Mouse (Mus musculus) limb, embryonic 11.5 days (tissue): ENCODE measurements at regions not wholly inside any gene's neighbourhood (a gene's known extent, or its start where the extent isn't known, plus 50 kb on each side); places are given as distances from the start of the nearest gene placed in this dataset.

ENCODE experiments used
- ATAC-seq: fragments of 200-750 bp; cut with Nextera tagmentation; 2 replicates; pipeline ENCODE4 v1.8.0; 2017; ENCODE audit warnings: low read depth; ENCODE audit not compliant: insufficient number of reproducible peaks, low FRiP score, low TSS enrichment
- DNase-seq: peaks from one replicate; pipeline ENCODE4 v3.0.0-alpha.2; 2015; ENCODE audit warnings: low spot score
- H3K27ac ChIP-seq: fragments of 300-500 bp; sonication (generic); replicated peaks from 2 replicates; pipeline ENCODE4 v1.5.1; 2014; ENCODE audit warnings: low read depth, mild to moderate bottlenecking, low read length
- H3K27me3 ChIP-seq: fragments of 300-500 bp; sonication (generic); 2 replicates; pipeline ENCODE4 v1.6.1; 2014; ENCODE audit warnings: mild to moderate bottlenecking, low read length, mixed read lengths; ENCODE audit not compliant: control insufficient read depth, insufficient read depth
- H3K36me3 ChIP-seq: fragments of 300-500 bp; sonication (generic); 2 replicates; pipeline ENCODE4 v1.6.1; 2014; ENCODE audit warnings: mild to moderate bottlenecking, low read length, moderate library complexity, mixed read lengths; ENCODE audit not compliant: control insufficient read depth, insufficient read depth
- H3K4me1 ChIP-seq: fragments of 300-500 bp; sonication (generic); 2 replicates; pipeline ENCODE4 v1.6.1; 2014; ENCODE audit warnings: low read length, mixed read lengths; ENCODE audit not compliant: control insufficient read depth, insufficient read depth
- H3K4me2 ChIP-seq: fragments of 300-500 bp; sonication (generic); 2 replicates; pipeline ENCODE4 v1.6.1; 2014; ENCODE audit warnings: low read depth, mild to moderate bottlenecking, moderate library complexity; ENCODE audit not compliant: severe bottlenecking
- H3K4me3 ChIP-seq: fragments of 300-500 bp; sonication (generic); 2 replicates; pipeline ENCODE4 v1.5.1; 2014; ENCODE audit warnings: low read depth, low read length
- H3K9ac ChIP-seq: fragments of 300-500 bp; sonication (generic); 2 replicates; pipeline ENCODE4 v1.6.1; 2014; ENCODE audit warnings: mild to moderate bottlenecking, low read length
- H3K9me3 ChIP-seq: fragments of 300-500 bp; sonication (generic); 2 replicates; pipeline ENCODE4 v1.6.1; 2016; ENCODE audit warnings: low read length; ENCODE audit not compliant: control insufficient read depth
- WGBS: fragments of 180-500 bp; shearing (Covaris S2); extraction: QIAGEN DNeasy Blood & Tissue Kit; methylation state at CpG from one replicate; pipeline ENCODE4 v1.1.7; 2014; 5-methylcytosine and 5-hydroxymethylcytosine counted together

DNA sequence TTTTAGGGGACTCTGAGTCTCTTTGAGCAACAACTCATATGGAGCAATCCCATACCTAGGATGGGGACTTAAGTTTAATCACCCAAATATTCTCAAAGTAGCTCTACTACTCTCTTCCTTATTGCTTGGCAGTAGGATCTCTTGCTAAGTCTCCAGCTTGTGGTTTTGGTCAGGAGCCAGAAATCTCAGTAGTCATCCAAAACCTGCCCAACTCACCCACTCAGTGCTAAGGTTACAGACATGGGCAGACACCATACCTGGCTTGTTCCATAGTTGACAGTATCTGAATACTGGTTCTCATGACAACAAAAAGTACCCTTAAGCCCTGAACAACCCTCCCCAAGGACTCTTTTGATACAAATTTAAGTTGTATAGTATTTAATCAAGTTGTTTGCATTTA lies 288.7 kb downstream of the Gm11146 start:
- Histone ChIP-seq H3K27ac (no peak overlapping the region), H3K9me3 (no peaks in the 10 kb centered on the region), H3K36me3 (no peaks in the 10 kb centered on the region), H3K4me2 (no peak overlapping the region), H3K4me1 (no peaks in the 10 kb centered on the region), H3K27me3 (no peaks in the 10 kb centered on the region), H3K4me3 (no peak overlapping the region), H3K9ac (no peak overlapping the region)
- DNase-seq (no peak), ATAC-seq (no peak)

DNA sequence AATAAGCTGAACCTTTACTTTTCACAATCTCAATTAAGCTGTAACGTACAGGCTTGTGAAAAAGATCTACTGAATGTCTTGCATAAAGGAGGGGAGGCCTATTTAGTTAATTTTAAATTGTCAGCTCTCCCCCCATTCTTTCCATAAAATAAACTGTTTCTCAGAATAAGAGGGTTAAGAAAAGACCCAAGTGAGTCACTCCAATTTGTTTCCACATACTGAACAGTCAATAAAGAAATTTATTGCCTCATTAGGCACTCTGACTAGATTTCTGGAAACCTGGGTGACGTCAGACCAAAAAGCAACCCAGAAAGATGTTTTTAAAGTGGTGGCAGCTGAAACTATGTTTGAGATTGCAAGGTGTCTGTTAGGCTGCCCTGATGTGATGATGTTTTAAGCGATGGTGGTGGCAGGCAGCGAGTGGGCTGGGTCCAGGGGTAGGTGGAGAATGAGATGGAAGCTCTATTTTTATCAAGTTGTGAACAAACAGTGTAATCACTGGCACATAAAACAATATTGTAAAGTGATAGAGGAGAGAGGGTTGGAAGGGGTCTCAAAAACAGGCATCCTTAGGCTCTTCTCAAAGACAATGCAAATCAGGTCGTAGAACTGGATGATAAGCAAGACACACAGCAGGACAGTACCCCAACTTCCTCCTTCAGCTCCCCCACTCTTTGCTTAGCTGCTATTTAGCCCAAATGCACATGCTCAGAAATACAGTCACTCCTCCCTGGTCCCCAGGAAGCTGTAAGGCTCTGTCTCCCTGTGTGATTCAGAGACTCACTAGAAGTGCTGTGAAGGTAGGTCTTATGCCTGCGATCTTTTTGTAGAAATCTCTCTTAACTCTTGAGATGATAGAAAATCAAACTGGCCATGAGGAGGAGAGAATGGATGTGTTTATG lies 288.0 kb downstream of the Usp25 start:
- H3K9me3 ChIP-seq, result no peaks in the 10 kb centered on the region
- ATAC-seq (no peak), DNase-seq (no peak)
- no peaks in the 10 kb centered on the region for H3K36me3 ChIP-seq
- H3K27me3 ChIP-seq, result no peaks in the 10 kb centered on the region
- H3K27ac ChIP-seq, result no peak overlapping the region
- no peak overlapping the region for H3K9ac ChIP-seq
- H3K4me3 ChIP-seq, result no peak overlapping the region
- no peaks in the 10 kb centered on the region for H3K4me1 ChIP-seq
- WGBS, result 59% methylated on average over 6 of the region's 6 CpGs
- H3K4me2 ChIP-seq, result no peak overlapping the region

DNA sequence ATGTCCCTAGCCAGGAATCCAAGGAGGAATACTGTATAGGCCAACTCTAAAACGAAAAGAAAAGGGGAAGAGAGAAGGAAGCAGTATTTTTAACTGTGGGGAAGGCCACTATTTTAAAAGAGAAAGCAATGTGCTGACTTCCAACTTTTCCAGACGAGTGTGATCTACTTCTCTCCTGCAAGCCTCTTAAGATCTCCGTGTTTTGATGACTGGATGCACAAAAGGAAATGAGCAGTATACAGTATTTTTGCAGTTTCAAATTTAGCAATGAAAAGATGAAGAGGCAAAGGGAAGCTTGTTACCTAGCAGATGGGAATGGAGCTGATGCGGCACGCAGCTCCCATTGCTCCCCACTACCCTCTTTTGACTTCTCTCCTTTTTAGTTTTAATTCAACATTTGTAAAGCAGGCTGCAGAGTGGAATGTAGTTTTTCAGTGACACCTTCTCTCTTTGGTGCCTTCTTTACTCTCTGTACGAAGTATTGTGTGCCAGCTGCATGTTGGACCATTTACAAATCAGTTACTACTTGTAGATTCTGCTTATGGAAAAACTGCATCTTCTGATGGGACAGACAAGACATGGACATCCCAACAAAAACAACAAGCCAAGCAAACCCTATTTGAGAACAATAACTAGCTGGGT lies 287.2 kb downstream of the Usp25 start:
- Histone ChIP-seq H3K27ac (no peak overlapping the region), H3K9me3 (no peaks in the 10 kb centered on the region), H3K4me2 (no peak overlapping the region), H3K27me3 (no peaks in the 10 kb centered on the region), H3K36me3 (no peaks in the 10 kb centered on the region), H3K4me3 (no peak overlapping the region), H3K4me1 (no peaks in the 10 kb centered on the region), H3K9ac (no peak overlapping the region)
- 70% methylated on average over 6 of the region's 6 CpGs for WGBS
- DNase-seq (no peak), ATAC-seq (no peak)

DNA sequence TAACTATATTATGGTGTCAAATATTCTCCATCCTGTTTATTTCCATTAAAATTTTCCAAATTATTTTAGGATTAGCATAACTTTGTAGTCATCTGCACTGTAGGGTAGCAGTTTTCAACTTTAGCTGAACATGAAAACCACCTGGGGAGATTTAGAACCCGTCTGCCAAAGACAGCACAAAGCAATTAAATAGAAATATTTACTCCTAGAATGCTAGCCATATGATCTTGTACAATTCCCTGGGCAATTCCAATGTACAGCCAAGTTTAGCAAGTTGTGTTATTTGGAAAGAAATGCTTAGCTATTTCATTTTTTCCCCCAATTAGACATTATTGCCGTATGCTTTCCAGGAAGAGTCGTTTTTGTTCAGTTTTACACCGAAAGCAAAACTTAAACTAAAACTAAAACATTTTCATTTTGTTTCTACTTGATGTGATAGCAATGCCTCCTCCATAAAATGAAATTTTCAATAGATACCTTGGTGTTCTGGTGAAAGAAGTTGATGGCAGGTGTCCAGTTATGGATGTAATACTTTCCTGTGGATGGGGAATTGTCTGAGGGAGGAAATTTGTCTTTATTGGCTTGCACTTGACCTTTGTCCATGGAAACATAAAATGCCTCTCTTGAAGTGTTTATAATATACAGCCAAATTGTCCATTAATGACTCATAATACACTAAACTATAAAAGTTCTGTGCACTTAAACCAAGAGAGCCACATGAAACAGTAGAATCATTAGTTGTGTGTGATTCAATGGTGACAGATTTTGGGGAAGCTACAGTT lies 282.3 kb downstream of the Usp25 start:
- Histone ChIP-seq H3K9me3 (no peaks in the 10 kb centered on the region), H3K36me3 (no peaks in the 10 kb centered on the region), H3K27me3 (no peaks in the 10 kb centered on the region), H3K4me3 (no peak overlapping the region), H3K4me1 (no peaks in the 10 kb centered on the region), H3K27ac (no peak overlapping the region), H3K4me2 (no peak overlapping the region), H3K9ac (no peak overlapping the region)
- DNase-seq, result no peak
- no peak for ATAC-seq
- WGBS, result 71% methylated on average over 4 of the region's 4 CpGs

GRCm38 (mm10) chr16:77292317-77292771 lies 278.8 kb downstream of the Usp25 start:
- no peaks in the 10 kb centered on the region for H3K27me3 ChIP-seq
- H3K9me3 ChIP-seq, result no peaks in the 10 kb centered on the region
- H3K9ac ChIP-seq, result no peak overlapping the region
- H3K27ac ChIP-seq, result no peak overlapping the region
- no peaks in the 10 kb centered on the region for H3K36me3 ChIP-seq
- no peak overlapping the region for H3K4me3 ChIP-seq
- 85% methylated on average over 2 of the region's 2 CpGs for WGBS
- ATAC-seq, result no peak
- DNase-seq, result no peak
- no peak overlapping the region for H3K4me2 ChIP-seq
- no peaks in the 10 kb centered on the region for H3K4me1 ChIP-seq

GRCm38 (mm10) chr16:77291723-77292316 lies 278.3 kb downstream of the Usp25 start:
- H3K36me3 ChIP-seq, result no peaks in the 10 kb centered on the region
- DNase-seq (no peak), ATAC-seq (no peak)
- no peaks in the 10 kb centered on the region for H3K4me1 ChIP-seq
- whole genome bisulfite sequencing, result 91% methylated on average over 8 of the region's 8 CpGs
- no peak overlapping the region for H3K4me2 ChIP-seq
- no peaks in the 10 kb centered on the region for H3K9me3 ChIP-seq
- H3K27ac ChIP-seq, result no peak overlapping the region
- no peaks in the 10 kb centered on the region for H3K27me3 ChIP-seq
- no peak overlapping the region for H3K9ac ChIP-seq
- H3K4me3 ChIP-seq, result no peak overlapping the region

- ATAC-seq (no peak), DNase-seq (no peak)
- no peak overlapping the region for H3K27ac ChIP-seq
- WGBS, result 80% methylated on average over 4 of the region's 4 CpGs
- no peaks in the 10 kb centered on the region for H3K36me3 ChIP-seq
- no peak overlapping the region for H3K4me3 ChIP-seq
- peaks cover 5% of the 10 kb centered on the region; the same call in 1 of the 2 replicates for H3K4me1 ChIP-seq
- no peaks in the 10 kb centered on the region for H3K27me3 ChIP-seq
- H3K9ac ChIP-seq, result no peak overlapping the region
- H3K4me2 ChIP-seq, result no peak overlapping the region
- H3K9me3 ChIP-seq, result no peaks in the 10 kb centered on the region
These were observed 270.7 kb downstream of the Usp25 start for GRCm38 (mm10) chr16:77284205-77284604.

- Histone ChIP-seq H3K27me3 (no peaks in the 10 kb centered on the region), H3K4me2 (no peak overlapping the region), H3K36me3 (no peaks in the 10 kb centered on the region), H3K9me3 (no peaks in the 10 kb centered on the region), H3K9ac (no peak overlapping the region), H3K4me1 (peaks cover 5% of the 10 kb centered on the region; the same call in 1 of the 2 replicates), H3K4me3 (no peak overlapping the region), H3K27ac (0 out of 2 replicates have a peak overlapping the region, but pooled peaks have one; percentile 33)
- 47% methylated on average over 4 of the region's 4 CpGs for WGBS
- peak; percentile 47; the same call in 1 of the 2 replicates for ATAC-seq
- DNase-seq, result no peak
These were observed 266.4 kb downstream of the Usp25 start for GRCm38 (mm10) chr16:77279916-77280315.
